Mouse (Mus musculus) bone marrow, adult 2 months (tissue): ENCODE data around the gene Spp1.

ENCODE experiments used
- CTCF ChIP-seq: fragments of 200-500 bp; IDR thresholded peaks from 2 replicates; pipeline ENCODE4 v1.5.1; 2011; ENCODE audit warnings: low read length, control low read depth; ENCODE audit not compliant: control insufficient read depth, insufficient read depth
- POLR2A ChIP-seq: fragments of 200-500 bp; IDR thresholded peaks from 2 replicates; pipeline ENCODE4 v1.6.1; 2011; ENCODE audit warnings: low read depth, mild to moderate bottlenecking, control low read depth, low read length, borderline replicate concordance; ENCODE audit not compliant: control insufficient read depth

- TF ChIP-seq CTCF: no peak
- TF ChIP-seq POLR2A: no peak
Measured at GRCm38 (mm10) chr5:104403351-104403750, 31.6 kb upstream of the Spp1 start.
